Mouse (Mus musculus): ENCODE measurements around the gene Slc35d1.
"Not testable (repeated sequence)": the region's sequence is repeated elsewhere in the genome, so short reads cannot be mapped to it uniquely, and the experiment has no call there.

Slc35d1 gene

GRCm38 (mm10) chr4:103180300-103180888 is 34.6 kb downstream of the Slc35d1 start:
- DNase-seq (ENCODE audit: low read depth) = no peak

GRCm38 (mm10) chr4:103179581-103179980 is 35.4 kb downstream of the Slc35d1 start:
- DNase-seq (ENCODE audit: low read depth) = no peak

- no peak for DNase-seq (ENCODE audit: low read depth)
These were observed 36.2 kb downstream of the Slc35d1 start for GRCm38 (mm10) chr4:103178635-103179318.

GRCm38 (mm10) chr4:103177681-103178080 is 37.3 kb downstream of the Slc35d1 start:
- DNase-seq (ENCODE audit: low read depth) = no peak

- no peak for DNase-seq (ENCODE audit: low read depth)
These were observed 41.0 kb downstream of the Slc35d1 start for GRCm38 (mm10) chr4:103174001-103174400.

GRCm38 (mm10) chr4:103173507-103173906 is 41.5 kb downstream of the Slc35d1 start:
- no peak for DNase-seq (ENCODE audit: low read depth)

- DNase-seq (ENCODE audit: low read depth) = no peak
These were observed 43.7 kb downstream of the Slc35d1 start for GRCm38 (mm10) chr4:103171256-103171655.

- DNase-seq (ENCODE audit: low read depth) = not testable (repeated sequence)
These were observed 48.8 kb downstream of the Slc35d1 start for GRCm38 (mm10) chr4:103166198-103166597.

- no peak for DNase-seq (ENCODE audit: low read depth)
These were observed 56.2 kb downstream of the Slc35d1 start for GRCm38 (mm10) chr4:103158781-103159180.

- no peak for DNase-seq (ENCODE audit: low read depth)
These were observed 63.0 kb downstream of the Slc35d1 start for GRCm38 (mm10) chr4:103151946-103152345.

GRCm38 (mm10) chr4:103146339-103146738 is 68.6 kb downstream of the Slc35d1 start:
- DNase-seq (ENCODE audit: low read depth) = peak; percentile 40

GRCm38 (mm10) chr4:103136946-103137345 is 78.0 kb downstream of the Slc35d1 start:
- DNase-seq (ENCODE audit: low read depth) = no peak

- no peak for DNase-seq (ENCODE audit: low read depth)
These were observed 88.4 kb downstream of the Slc35d1 start for GRCm38 (mm10) chr4:103126533-103126932.

- DNase-seq (ENCODE audit: low read depth) = no peak
These were observed 91.4 kb downstream of the Slc35d1 start for GRCm38 (mm10) chr4:103123606-103124005.

- no peak for DNase-seq (ENCODE audit: low read depth)
These were observed 91.9 kb downstream of the Slc35d1 start for GRCm38 (mm10) chr4:103123086-103123485.

GRCm38 (mm10) chr4:103120874-103121389 is 94.0 kb downstream of the Slc35d1 start:
- no peak for DNase-seq (ENCODE audit: low read depth)

Data from c-Kit-positive CD71-negative TER-119-negative erythroid progenitor cells, embryonic 14.5 days (primary cell).